Mouse (Mus musculus) MEL (cell line): ENCODE results near the gene Tln2.

Experiments
- CTCF ChIP-seq, 3 experiments: IDR thresholded peaks in 2 of 3; conservative IDR thresholded peaks in 1 of 3; 2 replicates each; pipeline ENCODE4 v1.5.1; 2011 to 2012; ENCODE audit warnings: low read length in 3 of 3, low read depth in 2 of 3, mild to moderate bottlenecking in 2 of 3, improper control_type of control experiment in 1 of 3, inconsistent platforms in 1 of 3, mixed read lengths in 1 of 3, moderate library complexity in 1 of 3; ENCODE audit not compliant: control insufficient read depth in 1 of 3, insufficient read depth in 1 of 3, poor library complexity in 1 of 3, severe bottlenecking in 1 of 3
- EP300 ChIP-seq, 2 experiments: IDR thresholded peaks; 2 replicates each; pipeline ENCODE4 v1.6.1; 2011; ENCODE audit warnings: improper control_type of control experiment in 2 of 2, low read length in 2 of 2, low read depth in 1 of 2, mild to moderate bottlenecking in 1 of 2
- GABPA ChIP-seq: IDR thresholded peaks from 2 replicates; pipeline ENCODE4 v1.6.1; 2012; ENCODE audit warnings: low read depth, mild to moderate bottlenecking, inconsistent platforms, low read length, improper control_type of control experiment, moderate library complexity
- MAZ ChIP-seq: IDR thresholded peaks from 2 replicates; pipeline ENCODE4 v1.6.1; 2012; ENCODE audit warnings: low read depth, mild to moderate bottlenecking, inconsistent platforms, low read length, improper control_type of control experiment
- POLR2A ChIP-seq, 2 experiments: IDR thresholded peaks; 2 replicates each; pipeline ENCODE4 v1.6.1; 2011 to 2012; ENCODE audit warnings: low read length in 2 of 2, mild to moderate bottlenecking in 2 of 2, control low read depth in 1 of 2, improper control_type of control experiment in 1 of 2, low read depth in 1 of 2, moderate library complexity in 1 of 2; ENCODE audit not compliant: control insufficient read depth in 1 of 2, insufficient read depth in 1 of 2, poor library complexity in 1 of 2

DNA sequence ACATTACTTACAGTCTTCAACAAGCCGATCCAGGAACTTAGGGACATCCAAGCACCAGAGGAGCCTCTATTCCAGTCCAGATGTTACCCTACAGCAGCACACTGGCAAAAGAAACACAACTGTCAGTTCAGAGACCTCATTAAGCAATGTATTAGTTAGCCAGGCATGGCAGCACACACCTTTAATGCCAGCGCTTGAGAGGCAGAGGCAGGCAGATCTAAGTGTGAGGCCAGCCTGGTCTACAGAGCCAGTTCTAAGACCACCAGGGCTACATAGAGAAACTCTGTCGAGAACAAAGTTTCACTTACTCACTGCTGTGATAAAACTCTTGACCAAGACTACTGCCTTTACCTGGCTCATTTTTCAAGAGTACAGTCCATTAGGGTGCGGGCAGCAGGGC is at the start of gene Tln2:
- TF ChIP-seq CTCF (IDR thresholded peaks at IDR 0.05 in 2 of 3, conservative IDR thresholded peaks at IDR 0.05 in 1 of 3; ENCODE audit: control insufficient read depth in 1 of 3, insufficient read depth in 1 of 3, low read depth in 2 of 3, low read length in 3 of 3, poor library complexity in 1 of 3, severe bottlenecking in 1 of 3) (no peak), GABPA (no peak), POLR2A (IDR thresholded peaks at IDR 0.05; ENCODE audit: control insufficient read depth in 1 of 2, insufficient read depth in 1 of 2, low read depth in 1 of 2, low read length in 2 of 2, poor library complexity in 1 of 2) (no peak), MAZ (no peak), EP300 (IDR thresholded peaks at IDR 0.05; ENCODE audit: low read depth in 1 of 2, low read length in 2 of 2) (no peak)
